Mouse (Mus musculus) liver (tissue): ENCODE measurements around the gene Bves.

Experiments
- DNase-seq: peaks from one replicate; pipeline ENCODE4 v3.0.0-alpha.2; 2020; ENCODE audit warnings: mixed read lengths

Gene Bves

GRCm38 (mm10) chr10:45356091-45356490 is 20.5 kb downstream of the Bves start:
- DNase-seq = no peak

- DNase-seq = no peak
Observed at GRCm38 (mm10) chr10:45363396-45363795, 27.8 kb downstream of the Bves start.

- DNase-seq = no peak
Observed at GRCm38 (mm10) chr10:45366987-45367705, 31.6 kb downstream of the Bves start.

DNA sequence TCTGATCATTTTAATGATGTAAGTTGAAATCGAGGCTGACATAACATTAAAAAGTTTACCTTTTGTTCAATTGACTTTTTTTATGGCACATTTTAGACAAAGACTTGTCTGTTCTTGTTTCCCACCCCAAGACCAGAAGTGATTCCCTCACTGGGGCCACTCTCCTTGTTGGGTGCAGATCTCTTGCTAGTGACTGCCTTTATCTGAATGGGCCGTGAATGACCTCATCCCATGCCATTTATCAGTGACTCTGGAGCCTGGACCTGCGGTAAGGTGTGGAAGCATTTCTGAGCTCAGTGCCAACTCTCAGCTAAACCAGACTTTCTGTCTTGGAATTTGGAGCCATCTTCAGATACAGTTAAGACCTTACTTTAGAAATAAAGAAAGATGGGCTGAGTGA is 34.1 kb downstream of the Bves start:
- DNase-seq = no peak

DNA sequence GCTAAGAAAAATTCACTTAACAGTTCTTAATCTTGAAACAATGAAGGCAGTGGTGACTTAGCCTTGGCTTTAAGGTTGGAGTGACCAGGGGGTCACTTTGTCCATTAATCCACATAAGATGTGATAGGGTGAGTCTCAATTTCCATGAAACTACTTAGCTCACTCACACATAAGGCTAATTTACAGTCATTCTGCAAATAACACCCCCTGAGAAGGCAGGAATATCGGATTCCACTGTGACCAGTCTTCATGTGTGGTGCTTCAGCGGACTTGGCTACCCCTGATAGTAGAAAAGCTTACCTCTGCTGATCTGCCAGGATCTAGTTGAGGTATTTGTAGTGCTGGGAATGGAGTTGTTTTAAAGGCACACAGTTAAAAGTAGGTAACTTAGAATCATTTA is 35.0 kb downstream of the Bves start:
- DNase-seq = no peak

- peak; percentile 56 for DNase-seq
Observed at GRCm38 (mm10) chr10:45372994-45373692, 37.6 kb downstream of the Bves start.

DNA sequence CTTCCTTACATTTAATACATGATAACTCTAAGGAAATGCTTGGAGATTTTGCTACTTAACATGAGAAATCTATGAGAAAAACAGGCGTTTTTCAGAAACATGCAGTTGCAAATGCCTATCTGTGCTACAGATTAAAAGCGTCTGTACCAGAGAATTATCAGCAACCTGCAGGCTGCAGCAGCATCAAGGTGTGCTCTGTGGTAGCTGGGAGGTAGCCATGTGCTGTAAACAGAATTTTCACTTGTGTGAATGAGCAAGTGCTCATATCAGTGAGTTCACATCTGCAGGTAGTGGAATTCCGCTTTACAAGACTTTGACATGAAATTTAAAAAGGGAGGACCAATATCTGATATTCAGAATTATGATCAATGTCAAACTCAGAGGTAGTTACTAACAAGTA is 42.7 kb downstream of the Bves start:
- no peak for DNase-seq

DNA sequence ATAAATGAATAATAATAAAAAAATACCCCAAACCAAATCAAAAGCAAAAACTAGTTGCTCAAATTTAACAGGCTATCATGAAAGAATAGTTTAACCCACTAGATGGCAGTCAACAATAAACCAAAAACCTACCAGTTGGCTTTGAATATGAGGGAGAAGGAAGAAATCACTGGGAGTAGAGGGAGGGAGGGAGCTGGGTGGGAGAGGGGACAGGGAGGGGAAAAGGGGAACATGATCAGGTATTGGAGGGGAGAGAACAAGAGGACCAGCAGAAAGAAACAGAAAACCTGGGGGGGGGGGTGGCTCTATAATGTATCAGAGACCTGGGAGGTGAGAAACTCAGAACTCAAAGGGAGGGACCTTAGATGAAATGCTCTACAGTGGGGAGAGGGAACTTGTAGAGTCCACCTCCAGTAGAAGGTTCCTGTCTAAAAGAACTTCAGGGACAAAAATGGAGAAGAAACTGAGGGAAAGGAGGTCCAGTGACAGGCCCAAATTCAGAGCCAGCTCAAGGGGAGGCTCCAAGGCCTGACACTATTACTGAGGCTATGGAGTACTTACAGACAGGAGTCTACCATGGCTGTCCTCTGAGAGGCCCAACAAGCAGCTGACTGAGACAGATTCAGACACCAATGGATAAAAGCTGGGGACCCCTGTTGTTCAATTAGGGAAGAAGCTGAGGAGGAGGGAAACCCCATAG is 46.5 kb downstream of the Bves start:
- DNase-seq = no peak

GRCm38 (mm10) chr10:45382637-45382958 is 47.0 kb downstream of the Bves start:
- no peak for DNase-seq

GRCm38 (mm10) chr10:45398211-45398610 is 62.6 kb downstream of the Bves start:
- DNase-seq = no peak

- DNase-seq = no peak
Observed at GRCm38 (mm10) chr10:45399702-45400243, 64.2 kb downstream of the Bves start.

GRCm38 (mm10) chr10:45410624-45411341 is 75.2 kb downstream of the Bves start:
- no peak for DNase-seq

DNA sequence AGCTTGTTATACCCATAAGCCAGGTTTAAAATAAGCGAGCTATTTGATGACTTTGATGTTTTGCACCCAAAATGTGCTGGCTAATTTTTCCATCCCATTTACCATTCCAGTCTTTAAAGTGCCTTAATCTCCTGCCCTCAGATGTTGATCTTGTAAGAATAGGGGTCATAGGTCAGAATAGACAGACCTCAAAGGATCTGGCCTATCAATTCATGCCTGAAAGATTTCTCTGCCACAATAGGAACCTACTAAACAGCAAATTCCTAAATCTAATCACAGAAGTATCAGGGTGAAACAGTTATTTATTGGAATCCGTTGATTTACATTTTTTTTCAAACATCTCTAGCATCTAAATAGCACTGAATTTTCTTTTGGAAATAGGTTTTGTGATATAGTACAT is 76.2 kb downstream of the Bves start:
- DNase-seq = no peak

GRCm38 (mm10) chr10:45412144-45412543 is 76.6 kb downstream of the Bves start:
- no peak for DNase-seq
